Mouse (Mus musculus) frontal cortex, postnatal 25 days (tissue): ENCODE measurements around the gene Hoxc5.

ENCODE experiments used
- DNase-seq, 2 experiments: peaks; one replicate each; pipeline ENCODE4 v3.0.0; 2022; ENCODE audit warnings: low spot score in 2 of 2

The Hoxc5 gene

GRCm38 (mm10) chr15:102967511-102968397 is 511 bp downstream of the Hoxc5 start:
- no peak for DNase-seq

GRCm38 (mm10) chr15:102969296-102969695 is 2.1 kb downstream of the Hoxc5 start:
- DNase-seq = no peak

GRCm38 (mm10) chr15:102970740-102971139 is 3.5 kb downstream of the Hoxc5 start:
- DNase-seq = no peak

- no peak for DNase-seq
Observed at GRCm38 (mm10) chr15:102972254-102972653, 5.0 kb downstream of the Hoxc5 start.

GRCm38 (mm10) chr15:102972753-102973152 is 5.5 kb downstream of the Hoxc5 start:
- DNase-seq = no peak

- no peak for DNase-seq
Observed at GRCm38 (mm10) chr15:102975034-102975433, 7.8 kb downstream of the Hoxc5 start.

GRCm38 (mm10) chr15:102975688-102976111 is 8.5 kb downstream of the Hoxc5 start:
- DNase-seq = no peak

- no peak for DNase-seq
Observed at GRCm38 (mm10) chr15:102976171-102976570, 8.9 kb downstream of the Hoxc5 start, which contains the start of gene Hoxc9. TSS of gene Hoxc9 (plus strand) at chr15:102976439.

- DNase-seq = no peak
Observed at GRCm38 (mm10) chr15:102976631-102977422, 9.6 kb downstream of the Hoxc5 start.

GRCm38 (mm10) chr15:102977423-102977974 is 10.3 kb downstream of the Hoxc5 start:
- no peak for DNase-seq

- no peak for DNase-seq
Observed at GRCm38 (mm10) chr15:102978615-102979515, 11.6 kb downstream of the Hoxc5 start.

GRCm38 (mm10) chr15:102979936-102980335 is 12.7 kb downstream of the Hoxc5 start:
- DNase-seq = no peak

GRCm38 (mm10) chr15:102980352-102980751 is 13.1 kb downstream of the Hoxc5 start:
- DNase-seq = no peak

- no peak for DNase-seq
Observed at GRCm38 (mm10) chr15:102980912-102981311, 13.7 kb downstream of the Hoxc5 start.

- DNase-seq = no peak
Observed at GRCm38 (mm10) chr15:102981379-102982288, 14.4 kb downstream of the Hoxc5 start.

- DNase-seq = no peak
Observed at GRCm38 (mm10) chr15:102983716-102984115, 16.5 kb downstream of the Hoxc5 start.

GRCm38 (mm10) chr15:102984521-102984920 is 17.3 kb downstream of the Hoxc5 start:
- DNase-seq = no peak

- DNase-seq = no peak
Observed at GRCm38 (mm10) chr15:102984925-102985324, 17.7 kb downstream of the Hoxc5 start.

GRCm38 (mm10) chr15:102987124-102987833 is 20.0 kb downstream of the Hoxc5 start:
- peak; percentile 83 to 85 for DNase-seq
